Mouse (Mus musculus): ENCODE measurements around the gene Aup1. TPM values are rescaled to one million over a fixed set of nuclear protein-coding genes. Genes with fewer than 3 reads are reported as not detected.

The Aup1 gene
- total and polyA plus RNA-seq, 2 experiments from 2014 or later = 136 to 219 TPM

DNA sequence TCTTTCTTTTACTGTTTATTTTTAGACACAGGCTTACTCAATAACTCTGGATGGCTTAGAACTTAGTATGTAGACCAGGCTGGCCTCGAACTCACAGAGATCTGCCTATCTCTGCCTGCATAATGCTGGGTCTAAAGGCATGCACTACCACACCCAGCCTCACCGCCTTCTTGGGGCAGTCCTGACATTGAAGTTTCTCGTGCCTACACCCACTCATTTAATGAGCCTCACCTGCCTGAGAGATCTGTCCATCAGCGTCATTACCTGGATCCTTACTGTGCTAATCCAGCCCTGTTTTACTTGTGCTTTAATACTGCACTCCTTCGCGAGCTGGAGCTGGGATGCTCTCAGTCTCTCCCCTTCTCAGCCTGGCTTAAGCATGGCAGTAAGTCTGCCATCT, 42.6 kb upstream of the Aup1 start:
- ATAC-seq = no peak

DNA sequence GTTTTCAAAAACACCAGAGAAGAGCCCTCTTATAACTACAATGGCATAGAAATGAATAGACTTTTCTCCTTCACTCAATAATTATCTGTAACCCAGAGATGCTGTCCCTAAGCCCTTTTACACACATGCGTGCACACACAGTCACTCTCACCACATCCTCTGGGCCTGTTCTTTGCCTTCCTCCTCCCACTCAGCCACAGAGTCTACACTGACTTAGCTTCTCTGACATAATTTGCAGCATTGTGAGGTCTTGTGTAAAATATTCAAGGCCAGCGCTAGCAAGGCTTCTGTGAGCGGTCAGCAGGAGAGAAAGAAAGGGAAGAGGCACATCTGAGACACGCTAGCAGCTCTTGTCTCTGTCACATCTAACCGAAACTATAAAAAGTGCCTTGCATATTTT, 40.9 kb upstream of the Aup1 start:
- DNase-seq (ENCODE audit: low spot score) = no peak
- Histone ChIP-seq H3K4me2 (ENCODE audit: low read depth, low read length) (no peak overlapping the region), H3K4me3 (ENCODE audit: low read length) (no peak overlapping the region), H3K9me3 (ENCODE audit: low read length) (no peaks in the 10 kb centered on the region), H3K27ac (no peak overlapping the region), H3K27me3 (ENCODE audit: insufficient read depth, low read length) (no peaks in the 10 kb centered on the region), H3K4me1 (ENCODE audit: insufficient read depth, low read length) (no peaks in the 10 kb centered on the region), H3K36me3 (ENCODE audit: insufficient read depth, low read length) (no peaks in the 10 kb centered on the region), H3K9ac (replicated peaks; ENCODE audit: low read length) (no peak overlapping the region)
- no peak for TF ChIP-seq CTCF (IDR thresholded peaks at IDR 0.05; ENCODE audit: low read depth)
- WGBS = 70% methylated on average over 5 of the region's 5 CpGs
- ATAC-seq = no peak

More for the DNA sequence above, 42.6 kb upstream of the Aup1 start:
- Histone ChIP-seq H3K36me3 (ENCODE audit: insufficient read depth, low read length) (no peaks in the 10 kb centered on the region), H3K9ac (replicated peaks; ENCODE audit: low read length) (no peak overlapping the region), H3K4me1 (ENCODE audit: insufficient read depth, low read length) (no peaks in the 10 kb centered on the region), H3K9me3 (ENCODE audit: low read length) (no peaks in the 10 kb centered on the region), H3K4me2 (ENCODE audit: low read depth, low read length) (no peak overlapping the region), H3K27me3 (ENCODE audit: insufficient read depth, low read length) (no peaks in the 10 kb centered on the region), H3K4me3 (ENCODE audit: low read length) (no peak overlapping the region), H3K27ac (no peak overlapping the region)
- WGBS = 79% methylated on average over 6 of the region's 6 CpGs
- no peak for TF ChIP-seq CTCF (IDR thresholded peaks at IDR 0.05; ENCODE audit: low read depth)
- DNase-seq (ENCODE audit: low spot score) = no peak

GRCm38 (mm10) chr6:83014482-83015466, 39.5 kb upstream of the Aup1 start:
- H3K27me3 ChIP-seq (ENCODE audit: insufficient read depth, low read length) = no peaks in the 10 kb centered on the region
- no peaks in the 10 kb centered on the region for H3K4me1 ChIP-seq (ENCODE audit: insufficient read depth, low read length)
- 75% methylated on average over 12 of the region's 12 CpGs for WGBS
- no peak overlapping the region for H3K4me3 ChIP-seq (ENCODE audit: low read length)
- H3K36me3 ChIP-seq (ENCODE audit: insufficient read depth, low read length) = no peaks in the 10 kb centered on the region
- ATAC-seq (no peak), DNase-seq (ENCODE audit: low spot score) (no peak)
- no peak overlapping the region for H3K4me2 ChIP-seq (ENCODE audit: low read depth, low read length)
- no peaks in the 10 kb centered on the region for H3K9me3 ChIP-seq (ENCODE audit: low read length)
- TF ChIP-seq CTCF (IDR thresholded peaks at IDR 0.05; ENCODE audit: low read depth) = no peak
- H3K9ac ChIP-seq (replicated peaks; ENCODE audit: low read length) = no peak overlapping the region
- no peak overlapping the region for H3K27ac ChIP-seq

GRCm38 (mm10) chr6:83015749-83016148, 38.6 kb upstream of the Aup1 start:
- Histone ChIP-seq H3K27me3 (ENCODE audit: insufficient read depth, low read length) (no peaks in the 10 kb centered on the region), H3K9ac (replicated peaks; ENCODE audit: low read length) (no peak overlapping the region), H3K4me1 (ENCODE audit: insufficient read depth, low read length) (no peaks in the 10 kb centered on the region), H3K36me3 (ENCODE audit: insufficient read depth, low read length) (no peaks in the 10 kb centered on the region), H3K4me2 (ENCODE audit: low read depth, low read length) (no peak overlapping the region), H3K4me3 (ENCODE audit: low read length) (no peak overlapping the region), H3K9me3 (ENCODE audit: low read length) (no peaks in the 10 kb centered on the region), H3K27ac (no peak overlapping the region)
- DNase-seq (ENCODE audit: low spot score) (no peak), ATAC-seq (no peak)
- TF ChIP-seq CTCF (IDR thresholded peaks at IDR 0.05; ENCODE audit: low read depth) = no peak
- WGBS = 81% methylated on average over 2 of the region's 2 CpGs

GRCm38 (mm10) chr6:83017190-83017589, 37.1 kb upstream of the Aup1 start:
- no peaks in the 10 kb centered on the region for H3K36me3 ChIP-seq (ENCODE audit: insufficient read depth, low read length)
- H3K9me3 ChIP-seq (ENCODE audit: low read length) = no peaks in the 10 kb centered on the region
- no peak for DNase-seq (ENCODE audit: low spot score)
- no peak overlapping the region for H3K9ac ChIP-seq (replicated peaks; ENCODE audit: low read length)
- TF ChIP-seq CTCF (IDR thresholded peaks at IDR 0.05; ENCODE audit: low read depth) = no peak
- H3K4me2 ChIP-seq (ENCODE audit: low read depth, low read length) = no peak overlapping the region
- 66% methylated on average over 3 of the region's 3 CpGs for WGBS
- no peak for ATAC-seq
- no peak overlapping the region for H3K27ac ChIP-seq
- H3K4me1 ChIP-seq (ENCODE audit: insufficient read depth, low read length) = no peaks in the 10 kb centered on the region
- no peaks in the 10 kb centered on the region for H3K27me3 ChIP-seq (ENCODE audit: insufficient read depth, low read length)
- H3K4me3 ChIP-seq (ENCODE audit: low read length) = no peak overlapping the region

- ATAC-seq (no peak), DNase-seq (ENCODE audit: low spot score) (no peak)
- Histone ChIP-seq H3K9me3 (ENCODE audit: low read length) (no peaks in the 10 kb centered on the region), H3K9ac (replicated peaks; ENCODE audit: low read length) (no peak overlapping the region), H3K36me3 (ENCODE audit: insufficient read depth, low read length) (no peaks in the 10 kb centered on the region), H3K4me3 (ENCODE audit: low read length) (no peak overlapping the region), H3K27me3 (ENCODE audit: insufficient read depth, low read length) (no peaks in the 10 kb centered on the region), H3K27ac (no peak overlapping the region), H3K4me1 (ENCODE audit: insufficient read depth, low read length) (no peaks in the 10 kb centered on the region), H3K4me2 (ENCODE audit: low read depth, low read length) (no peak overlapping the region)
- TF ChIP-seq CTCF (IDR thresholded peaks at IDR 0.05; ENCODE audit: low read depth) = no peak
- WGBS = 73% methylated on average over 3 of the region's 3 CpGs
These were observed 35.3 kb upstream of the Aup1 start for GRCm38 (mm10) chr6:83019044-83019443.

GRCm38 (mm10) chr6:83020121-83020520, 34.2 kb upstream of the Aup1 start:
- Histone ChIP-seq H3K9ac (replicated peaks; ENCODE audit: low read length) (no peak overlapping the region), H3K4me2 (ENCODE audit: low read depth, low read length) (no peak overlapping the region), H3K4me3 (ENCODE audit: low read length) (no peak overlapping the region), H3K36me3 (ENCODE audit: insufficient read depth, low read length) (no peaks in the 10 kb centered on the region), H3K4me1 (ENCODE audit: insufficient read depth, low read length) (no peaks in the 10 kb centered on the region), H3K27ac (no peak overlapping the region), H3K27me3 (ENCODE audit: insufficient read depth, low read length) (no peaks in the 10 kb centered on the region), H3K9me3 (ENCODE audit: low read length) (no peaks in the 10 kb centered on the region)
- 88% methylated on average over 6 of the region's 6 CpGs for WGBS
- DNase-seq (ENCODE audit: low spot score) = no peak
- ATAC-seq = no peak
- TF ChIP-seq CTCF (IDR thresholded peaks at IDR 0.05; ENCODE audit: low read depth) = no peak
